Mouse (Mus musculus) neural tube, embryonic 11.5 days (tissue): Measurements from ENCODE around the gene Olfr417. TPM values are rescaled to one million over a fixed set of nuclear protein-coding genes. Genes with fewer than 3 reads are reported as not detected.

Source experiments
- polyA plus RNA-seq: library from polyadenylated mRNA; unstranded; fragments of >200 nt; fragmentation: Nextera tagmentation; extraction: Ambion mirVana; gene quantifications from 2 replicates; pipeline ENCODE4 v1.2.1, GENCODE M21; 2014

Gene Olfr417
- polyA plus RNA-seq, 1 experiment from 2014 or later, result not detected

Other genes with a start within 250 kb of the Olfr417 start
- not detected in 2 replicates for gene Olfr231, start 244.0 kb upstream of the Olfr417 start, polyA plus RNA-seq
- not detected in 2 replicates for gene Olfr424, start 233.6 kb upstream of the Olfr417 start, polyA plus RNA-seq
- gene Olfr420, start 209.5 kb upstream of the Olfr417 start, polyA plus RNA-seq, result not detected in 2 replicates
- gene Spta1, start 192.3 kb upstream of the Olfr417 start, polyA plus RNA-seq, result 2.5 TPM in 2 replicates
- not detected in 2 replicates for gene Olfr419, start 113.1 kb upstream of the Olfr417 start, polyA plus RNA-seq
- not detected in 2 replicates for gene Mptx1, start 34.6 kb upstream of the Olfr417 start, polyA plus RNA-seq
- not detected in 2 replicates for gene Olfr248, start 25.9 kb downstream of the Olfr417 start, polyA plus RNA-seq
- not detected in 2 replicates for gene Olfr414, start 58.9 kb downstream of the Olfr417 start, polyA plus RNA-seq
- not detected in 2 replicates for gene Olfr220, start 77.0 kb downstream of the Olfr417 start, polyA plus RNA-seq
- gene Fmn2, start 136.7 kb downstream of the Olfr417 start, polyA plus RNA-seq, result 6.9 and 7.4 TPM in 2 replicates